Mouse (Mus musculus) kidney, postnatal 4 days (tissue): ENCODE data around the gene Erbin.

Experiments used
- DNase-seq, 2 experiments: peaks; one replicate each; pipeline ENCODE4 v3.0.0; 2021; ENCODE audit warnings: mixed read lengths in 2 of 2

Erbin gene

DNA sequence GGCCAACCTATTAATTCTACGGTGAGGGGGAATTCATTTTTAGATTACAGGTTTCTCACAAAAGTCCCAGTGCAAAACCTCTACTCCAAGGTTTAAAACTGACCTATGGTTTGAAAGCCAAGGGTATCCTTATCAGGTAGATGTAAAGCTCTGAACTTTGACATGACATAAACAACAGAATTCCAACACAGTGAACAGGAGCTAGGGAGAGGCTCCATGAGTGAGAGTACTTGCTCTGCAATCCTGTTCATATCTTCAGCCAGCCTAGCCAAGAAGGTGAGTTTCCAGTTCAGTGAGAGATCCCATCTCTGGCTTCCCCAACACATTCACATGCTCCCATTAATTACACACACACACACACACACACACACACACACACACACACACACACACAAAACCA, 9.7 kb downstream of the Erbin start:
- DNase-seq = no peak

DNA sequence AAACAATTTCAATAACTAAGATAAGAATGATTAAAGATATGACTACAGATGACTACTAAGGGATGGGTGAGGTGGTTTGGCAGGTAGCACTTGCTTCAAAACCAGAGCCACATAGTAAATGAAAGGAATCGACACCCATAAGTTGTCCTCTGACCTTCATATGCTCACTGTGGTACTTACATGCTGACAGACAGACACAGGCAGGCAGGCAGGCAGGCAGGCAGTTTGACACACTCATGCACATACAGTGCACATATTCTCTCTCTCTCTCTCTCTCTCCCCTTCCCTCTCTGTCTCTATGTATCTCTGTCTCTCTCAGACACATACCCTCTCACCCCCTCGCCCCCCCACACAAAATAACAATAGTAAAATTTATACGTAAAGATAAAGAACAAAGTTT, 10.4 kb downstream of the Erbin start:
- DNase-seq = no peak

DNA sequence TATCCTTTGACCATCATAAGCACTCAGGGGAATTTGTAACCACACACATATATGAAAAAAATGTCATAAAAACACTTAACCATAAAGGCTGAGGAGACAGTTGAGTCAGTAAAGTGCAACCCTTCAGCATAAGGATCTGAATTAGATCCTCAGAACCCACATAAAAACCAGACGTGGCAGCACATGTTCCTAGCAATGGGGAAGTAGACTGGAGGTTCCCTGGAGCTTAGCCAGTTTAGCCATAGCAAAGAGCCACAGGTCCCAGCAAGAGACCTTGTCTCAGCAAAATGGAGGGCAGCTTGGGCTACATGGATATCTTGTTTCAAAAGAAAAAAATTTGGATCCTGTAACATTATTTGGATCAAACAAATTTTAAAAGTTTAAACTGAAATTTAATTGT, 20.3 kb downstream of the Erbin start:
- DNase-seq = no peak

GRCm38 (mm10) chr13:103897606-103898005, 22.7 kb downstream of the Erbin start:
- DNase-seq = no peak

GRCm38 (mm10) chr13:103893065-103893464, 27.2 kb downstream of the Erbin start:
- no peak for DNase-seq

GRCm38 (mm10) chr13:103890038-103890437, 30.3 kb downstream of the Erbin start:
- DNase-seq = no peak

GRCm38 (mm10) chr13:103886503-103886902, 33.8 kb downstream of the Erbin start:
- DNase-seq = no peak

GRCm38 (mm10) chr13:103881200-103881599, 39.1 kb downstream of the Erbin start:
- DNase-seq = no peak

DNA sequence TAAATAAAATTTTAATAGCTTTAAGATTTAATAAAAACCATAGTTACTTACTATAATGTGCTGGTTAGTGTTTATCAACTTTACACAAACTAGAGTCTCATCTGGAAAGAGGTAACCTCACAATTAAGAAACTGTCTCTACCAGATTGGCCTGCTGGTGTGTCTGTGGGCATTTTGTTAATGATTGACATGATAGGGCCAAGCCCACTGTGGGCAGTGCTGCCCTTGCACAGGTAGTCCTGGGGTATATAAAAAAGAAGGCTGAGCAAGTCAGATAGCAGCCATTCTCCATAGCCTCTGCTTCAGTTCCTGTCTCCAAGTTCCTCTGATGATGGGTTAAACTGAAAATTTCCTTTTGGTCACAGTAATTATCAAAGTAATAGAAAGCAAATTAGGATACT, 43.6 kb downstream of the Erbin start:
- DNase-seq = no peak

GRCm38 (mm10) chr13:103875823-103876514, 44.3 kb downstream of the Erbin start:
- DNase-seq = no peak

GRCm38 (mm10) chr13:103870786-103871185, 49.5 kb downstream of the Erbin start:
- peak in 1 of 2 experiments; percentile 9 for DNase-seq

DNA sequence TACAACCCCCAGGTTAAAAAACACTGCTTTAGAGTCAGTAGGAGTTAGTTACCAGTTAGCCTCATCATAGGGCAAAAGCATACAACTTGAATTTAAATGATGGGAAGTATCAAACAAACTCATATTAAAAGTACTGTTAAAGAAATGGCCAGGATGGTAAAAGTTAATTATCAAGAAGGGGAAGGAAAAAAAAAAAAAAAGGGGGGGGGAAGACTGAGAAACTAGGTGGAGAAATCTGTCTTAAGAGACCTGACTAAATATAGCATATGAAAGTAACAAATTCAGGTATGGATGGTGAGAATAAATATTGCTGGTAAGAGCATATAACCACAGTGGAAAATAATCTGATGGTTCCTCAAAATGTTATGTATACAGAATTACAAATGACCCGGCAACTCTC, 50.2 kb downstream of the Erbin start:
- no peak for DNase-seq

- DNase-seq = no peak
Measured at GRCm38 (mm10) chr13:103868875-103869274, 51.4 kb downstream of the Erbin start.

DNA sequence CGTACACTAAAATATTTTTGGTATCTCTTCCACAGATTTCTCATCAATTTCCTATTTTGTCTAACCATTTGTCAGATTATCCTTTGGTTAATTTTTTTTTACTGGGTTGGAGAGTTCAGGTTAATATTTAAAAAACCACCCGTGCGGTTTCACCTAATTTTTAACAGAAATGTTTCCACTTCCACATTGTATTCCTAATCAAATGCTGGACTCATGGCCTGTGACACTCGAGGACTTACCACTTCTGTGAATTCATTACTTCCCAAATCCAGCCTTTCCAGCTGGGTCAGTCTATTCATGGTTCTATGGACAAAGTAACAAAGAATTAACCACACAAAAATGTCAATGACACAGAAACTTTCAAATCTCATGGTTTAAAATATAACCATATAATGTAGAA, 58.3 kb downstream of the Erbin start:
- DNase-seq = no peak

GRCm38 (mm10) chr13:103859041-103859440, 61.3 kb downstream of the Erbin start:
- DNase-seq = no peak

DNA sequence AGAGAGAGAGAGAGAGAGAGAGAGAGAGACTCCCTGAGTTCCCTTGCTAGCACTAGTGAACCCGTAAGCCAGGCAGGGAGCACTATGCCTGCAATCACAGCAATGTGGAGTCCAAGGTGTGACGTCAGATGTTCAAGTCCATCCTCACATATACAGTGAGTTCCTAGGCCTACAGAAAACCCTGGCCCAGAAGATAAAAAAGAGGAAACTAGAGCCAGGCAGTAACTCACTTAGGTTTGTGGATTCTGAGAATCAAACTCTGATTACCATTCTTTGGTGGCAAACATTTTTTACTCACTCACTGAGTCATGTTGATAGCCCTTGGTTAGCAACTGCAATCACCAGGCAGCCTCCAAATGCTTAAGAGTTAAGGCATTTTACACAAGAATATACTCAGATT, 72.7 kb downstream of the Erbin start:
- DNase-seq = no peak

DNA sequence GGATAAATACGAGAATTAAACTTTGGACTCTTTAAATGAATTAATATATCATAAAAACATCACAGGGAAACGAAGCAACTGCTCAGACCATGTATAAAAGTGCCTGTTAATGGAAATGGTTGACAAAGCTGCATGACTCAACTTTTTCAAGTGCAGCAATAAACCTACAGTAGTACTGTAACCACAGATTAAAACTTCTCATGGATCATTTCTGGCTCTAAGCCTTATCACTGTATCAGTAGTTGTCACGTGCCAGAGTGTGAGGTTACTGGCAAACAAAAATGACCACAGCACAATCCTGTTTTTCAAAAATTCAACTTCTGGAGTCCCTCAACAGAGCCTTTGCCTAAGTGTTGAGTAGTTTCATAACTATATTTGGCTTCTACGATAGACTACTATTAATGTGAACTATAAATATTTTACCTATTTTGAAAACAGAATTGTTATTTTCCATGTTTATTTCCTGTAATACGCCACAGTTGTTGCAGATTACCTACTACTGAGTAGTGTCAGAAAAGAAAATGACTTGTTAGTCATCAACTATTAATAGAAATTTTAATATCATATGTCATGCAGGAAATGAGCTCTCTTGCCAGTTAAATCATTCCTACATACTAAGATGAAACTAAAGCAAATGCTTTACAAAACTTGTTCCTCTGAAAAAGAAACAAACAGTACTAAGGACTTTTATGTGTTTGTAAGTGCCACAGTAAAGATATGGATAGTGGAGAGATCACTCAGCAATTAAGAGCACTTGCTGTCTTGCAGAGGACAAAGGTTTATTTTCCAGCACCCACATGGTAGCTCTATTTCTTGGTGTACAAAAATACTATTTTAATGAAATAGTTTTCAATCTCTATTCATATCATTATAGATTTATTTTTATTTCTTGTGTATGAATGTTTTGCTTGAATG, 78.8 kb downstream of the Erbin start:
- no peak for DNase-seq

- DNase-seq = no peak
Measured at GRCm38 (mm10) chr13:103838619-103839018, 81.7 kb downstream of the Erbin start.

GRCm38 (mm10) chr13:103829623-103830135, 90.6 kb downstream of the Erbin start:
- DNase-seq = no peak

DNA sequence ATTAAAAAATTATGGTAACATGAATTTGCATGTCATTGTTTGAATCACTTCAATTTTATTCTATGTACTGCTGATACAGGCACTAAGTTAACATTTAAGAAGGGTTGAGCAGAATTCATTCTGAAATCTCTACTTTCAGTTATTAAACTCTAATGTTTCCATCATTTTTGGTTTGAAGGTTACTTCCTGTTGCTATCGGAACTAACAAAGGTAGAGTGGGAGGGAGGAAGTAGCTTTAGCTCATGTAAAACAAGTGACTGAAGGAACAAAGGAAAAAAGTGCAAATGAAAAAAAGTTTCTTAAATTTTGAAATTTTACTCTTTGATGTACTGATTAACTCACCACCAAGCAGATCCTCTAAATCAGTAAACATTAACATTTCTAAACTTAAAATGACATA, 98.0 kb downstream of the Erbin start:
- DNase-seq = no peak

GRCm38 (mm10) chr13:103819377-103819776, 100.9 kb downstream of the Erbin start:
- no peak for DNase-seq

DNA sequence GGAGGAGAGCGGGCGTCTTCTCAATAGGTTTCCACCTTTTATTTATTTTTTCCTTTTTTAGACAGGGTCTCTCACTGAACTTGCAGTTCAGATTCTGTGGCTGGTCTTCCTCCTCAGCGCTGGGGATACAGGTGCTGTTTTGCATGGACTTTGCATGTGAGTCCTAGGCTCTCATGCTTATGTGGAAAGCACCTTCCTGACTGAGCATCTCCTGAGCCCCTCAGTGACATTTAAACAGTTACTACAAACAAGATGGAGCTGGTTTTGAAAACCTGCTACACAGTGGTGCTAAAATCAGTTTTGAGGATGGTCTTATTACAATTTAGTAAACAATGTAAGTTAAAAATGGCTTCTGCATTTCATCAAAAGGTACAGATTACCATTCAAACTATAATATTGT, 102.4 kb downstream of the Erbin start:
- DNase-seq = no peak

GRCm38 (mm10) chr13:103807464-103807863, 112.8 kb downstream of the Erbin start:
- DNase-seq = no peak
